Mouse (Mus musculus): ENCODE data around the gene Exoc2.

DNA sequence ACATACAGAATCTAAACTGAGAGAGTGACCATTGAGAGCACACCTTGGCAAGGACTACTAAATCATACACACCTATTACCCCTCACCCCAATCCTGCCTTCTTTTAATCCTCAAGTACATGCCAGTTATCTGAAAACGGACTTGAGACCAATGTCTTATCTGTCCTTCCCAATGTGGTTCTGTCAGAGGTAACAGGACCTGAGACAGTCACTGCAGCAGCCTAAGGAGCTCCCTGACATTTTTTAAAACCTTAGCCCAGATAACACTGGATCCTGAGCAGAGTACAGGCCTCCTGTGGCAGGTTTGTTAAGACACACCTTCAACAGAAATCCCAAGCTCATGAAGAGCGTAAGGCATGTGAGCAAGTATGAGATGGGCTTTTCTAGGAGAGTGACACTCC, 44.8 kb downstream of the Exoc2 start:
- no peak for TF ChIP-seq ZNF384 (IDR thresholded peaks at IDR 0.05; ENCODE audit: low read depth, low read length)
- TF ChIP-seq MAFK (IDR thresholded peaks at IDR 0.05; ENCODE audit: insufficient read depth, low read depth, low read length), result no peak
- no peak for TF ChIP-seq CHD2 (IDR thresholded peaks at IDR 0.05; ENCODE audit: low read depth, low read length)
- no peak for TF ChIP-seq HCFC1 (IDR thresholded peaks at IDR 0.05; ENCODE audit: borderline replicate concordance, insufficient read depth, low read length)
- no peak for TF ChIP-seq ZC3H11A (IDR thresholded peaks at IDR 0.05; ENCODE audit: borderline replicate concordance, low read depth, low read length)

All from ES-E14 (cell line).